Mouse (Mus musculus): Measurements from ENCODE around the gene Fam118b. TPM values are rescaled to one million over a fixed set of nuclear protein-coding genes. Genes with fewer than 3 reads are reported as not detected.

Gene Fam118b
- 153 TPM for polyA plus RNA-seq (2014; fragmentation: Illumina TruSeq; extraction: RNeasy Lipid Tissue Mini Kit (QIAGEN cat#74804); ENCODE audit: low read depth, low replicate concordance)

DNA sequence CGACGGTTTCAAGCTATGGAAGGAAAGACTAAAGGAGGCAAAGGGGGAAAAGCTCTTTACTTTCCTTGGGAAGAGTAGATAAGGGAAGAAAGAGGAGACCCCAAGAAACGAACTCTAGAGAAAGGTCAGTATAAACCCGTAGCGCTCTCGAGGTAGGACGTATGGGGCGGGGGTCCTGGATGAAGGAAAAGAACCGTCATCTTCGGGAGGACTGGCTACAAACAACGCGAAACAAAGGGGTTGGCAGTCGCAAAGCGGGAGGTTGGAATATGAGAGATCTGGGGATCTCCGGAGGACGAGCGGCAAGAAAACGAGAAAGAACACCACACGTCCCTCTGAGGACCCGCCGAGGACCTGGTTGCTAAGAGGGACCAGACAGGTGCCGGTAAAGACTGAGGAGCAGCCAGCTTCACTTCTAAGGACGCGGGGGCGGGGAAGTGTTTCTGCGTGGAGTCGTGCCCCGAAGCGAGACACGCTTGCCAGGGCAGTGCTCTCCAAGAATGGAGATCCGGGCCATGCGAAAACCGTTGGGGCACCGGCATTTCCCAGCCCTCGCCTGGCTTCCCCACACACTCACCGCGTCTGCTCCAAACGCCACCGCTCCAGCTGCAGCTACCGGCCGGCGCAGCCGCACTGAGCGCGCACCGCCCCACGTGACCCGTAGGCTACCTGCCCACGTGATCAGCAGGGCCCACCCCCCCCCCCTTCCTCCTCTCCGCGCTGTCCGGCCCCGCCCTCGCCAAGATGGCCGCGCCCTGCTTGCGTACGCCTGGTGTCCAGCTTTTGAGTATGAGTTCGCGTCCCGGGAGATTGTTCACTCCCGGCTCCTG is at the start of gene Fam118b, which contains the start of gene Rpusd4:
Fam118b (minus strand) TSS at position 660 of the 830 bp plus-strand sequence.
Rpusd4 (plus strand) TSS at position 720 of the 830 bp plus-strand sequence.

DNA sequence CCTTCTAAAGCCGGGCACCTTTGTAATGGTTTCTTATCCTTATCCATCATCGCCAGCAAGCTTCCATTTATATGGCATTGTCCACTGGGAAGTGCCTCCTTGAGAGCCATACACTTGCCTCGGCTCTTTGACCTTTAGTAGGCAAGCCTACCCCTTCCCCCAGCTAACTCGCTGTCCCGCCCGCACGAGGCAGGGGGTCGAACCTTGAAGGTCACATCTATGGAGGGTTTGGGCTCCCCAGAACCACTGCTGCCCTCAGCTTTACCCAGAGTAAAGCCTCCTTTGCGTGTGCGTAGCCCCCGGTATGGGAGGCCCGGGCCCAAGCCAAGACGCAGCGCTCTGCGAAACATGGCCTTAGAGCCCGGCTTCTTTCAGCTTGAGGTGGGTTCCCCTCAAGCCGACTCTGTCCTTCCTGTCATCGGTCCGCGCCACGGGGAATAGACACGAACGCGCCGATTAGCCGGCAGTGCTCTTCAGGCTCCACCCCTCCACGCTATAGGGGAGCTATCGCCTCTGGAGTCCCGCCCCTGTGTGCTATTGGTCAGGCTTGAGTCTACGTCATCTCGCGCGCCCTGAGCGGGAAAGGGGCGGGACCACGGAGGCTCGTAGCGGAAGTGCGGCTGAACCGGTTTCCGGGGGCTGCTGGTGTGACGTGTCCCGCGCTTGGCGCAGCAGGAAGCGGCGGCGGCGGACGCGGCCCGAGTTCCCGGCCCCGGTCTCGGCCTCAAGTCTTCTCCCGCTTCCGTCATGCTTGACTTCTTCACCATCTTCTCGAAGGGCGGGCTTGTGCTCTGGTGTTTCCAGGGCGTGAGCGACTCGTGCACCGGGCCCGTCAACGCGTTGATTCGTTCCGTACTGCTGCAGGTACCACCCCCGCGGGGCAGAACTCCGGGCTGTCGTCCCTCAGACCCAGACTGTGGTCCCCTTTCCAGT is 56.8 kb downstream of the Fam118b start, which contains the start of gene Foxred1:
Foxred1 (minus strand) TSS at position 514 of the 933 bp plus-strand sequence.

DNA sequence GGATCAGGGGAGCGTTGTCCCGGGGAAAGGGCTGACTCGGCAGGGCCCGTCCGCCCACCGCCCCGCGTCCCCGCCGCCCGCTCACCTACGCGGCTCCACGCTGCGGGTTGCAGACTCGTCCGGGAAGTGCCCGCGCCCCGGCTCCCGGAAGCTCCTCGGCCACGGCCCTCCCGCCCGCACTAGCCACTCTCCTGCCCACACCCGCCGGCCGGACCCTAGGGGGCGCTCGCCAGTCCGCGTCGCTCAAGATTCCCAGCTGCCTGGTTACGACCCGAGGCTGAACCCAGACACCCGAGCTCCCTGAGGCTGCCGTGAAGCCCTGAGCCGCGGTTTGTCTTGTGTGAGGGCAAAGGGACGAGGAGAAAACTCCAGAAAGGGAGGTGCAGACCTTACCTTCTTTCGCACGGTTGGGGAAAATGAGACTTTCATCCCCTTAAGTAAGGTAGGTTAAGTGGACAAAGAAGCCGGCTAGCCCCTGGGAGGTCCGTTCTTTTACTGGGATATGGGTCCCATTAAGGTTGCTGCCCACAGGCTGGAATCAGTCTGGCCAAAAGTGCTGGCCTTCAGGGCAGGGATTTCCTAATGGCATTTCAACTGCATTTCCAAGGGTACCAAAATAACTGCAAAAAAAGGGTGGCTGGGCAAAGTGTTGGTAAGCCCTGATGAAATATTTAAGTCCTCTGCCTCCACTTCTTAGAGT is 67.7 kb downstream of the Fam118b start, which contains the start of the genes Srpr and Tirap:
Srpr (plus strand) TSS at position 404 of the 700 bp plus-strand sequence.
Tirap (minus strand) TSS at position 520 of the 700 bp plus-strand sequence.

DNA sequence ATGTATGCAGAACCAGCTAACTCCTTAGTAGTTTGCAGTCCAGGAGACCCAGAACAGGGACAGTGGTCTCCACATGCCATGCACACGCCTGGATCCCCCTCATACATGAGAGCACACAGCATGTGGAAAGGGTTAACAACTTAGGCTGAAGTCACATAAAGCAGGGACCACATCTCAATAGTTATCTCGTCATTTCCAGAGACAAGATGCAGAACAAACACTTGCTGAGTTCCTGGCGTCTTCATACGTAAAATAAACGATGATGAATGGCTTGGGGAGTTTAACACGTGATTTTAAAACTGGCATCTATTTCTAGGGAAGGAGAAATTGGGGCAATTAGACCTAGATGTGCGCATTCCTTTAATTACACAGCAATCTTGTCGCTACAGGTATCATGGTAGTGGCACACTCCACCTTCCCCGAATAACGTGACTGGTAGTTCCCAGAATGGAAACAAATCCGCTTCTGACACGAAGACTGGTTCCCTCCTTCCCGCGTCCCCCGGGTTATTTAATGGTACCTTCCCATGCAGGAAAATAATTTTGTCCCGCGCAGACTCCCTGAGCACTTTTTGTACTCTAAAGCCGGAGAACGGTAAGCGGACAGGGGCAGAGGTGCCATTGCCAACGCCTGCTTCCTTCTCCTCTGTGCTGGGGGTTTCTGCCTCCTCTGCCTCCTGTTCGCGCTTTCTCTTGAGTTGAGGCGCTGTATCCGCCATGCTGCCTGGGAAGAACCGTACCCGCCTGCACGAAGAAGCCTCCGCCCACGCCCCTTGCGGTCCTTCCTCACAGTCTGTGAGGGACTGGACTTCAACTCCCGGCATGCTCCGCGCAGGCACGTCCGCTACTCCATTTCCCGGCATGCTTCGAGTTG is 92.1 kb downstream of the Fam118b start, which contains the start of gene Dcps:
Dcps (minus strand) TSS at position 811 of the 873 bp plus-strand sequence.

Other genes starting within 250 kb of the Fam118b start
- gene St3gal4, start 148.5 kb downstream of the Fam118b start, polyA plus RNA-seq (2014; fragmentation: Illumina TruSeq; extraction: RNeasy Lipid Tissue Mini Kit (QIAGEN cat#74804); ENCODE audit: low read depth, low replicate concordance), result 23.5 TPM
- gene Dcps, start 91.7 kb downstream of the Fam118b start, polyA plus RNA-seq (2014; fragmentation: Illumina TruSeq; extraction: RNeasy Lipid Tissue Mini Kit (QIAGEN cat#74804); ENCODE audit: low read depth, low replicate concordance), result 9.8 TPM
- gene Srpr, start 67.6 kb downstream of the Fam118b start, polyA plus RNA-seq (2014; fragmentation: Illumina TruSeq; extraction: RNeasy Lipid Tissue Mini Kit (QIAGEN cat#74804); ENCODE audit: low read depth, low replicate concordance), result 171 TPM
- gene Tirap, start 67.5 kb downstream of the Fam118b start, polyA plus RNA-seq (2014; fragmentation: Illumina TruSeq; extraction: RNeasy Lipid Tissue Mini Kit (QIAGEN cat#74804); ENCODE audit: low read depth, low replicate concordance), result 1.6 TPM
- 16.4 TPM for gene Foxred1, start 56.8 kb downstream of the Fam118b start, polyA plus RNA-seq (2014; fragmentation: Illumina TruSeq; extraction: RNeasy Lipid Tissue Mini Kit (QIAGEN cat#74804); ENCODE audit: low read depth, low replicate concordance)
- 2.5 TPM for gene Rpusd4, start 60 bp upstream of the Fam118b start, polyA plus RNA-seq (2014; fragmentation: Illumina TruSeq; extraction: RNeasy Lipid Tissue Mini Kit (QIAGEN cat#74804); ENCODE audit: low read depth, low replicate concordance)
- gene Cdon, start 153.3 kb upstream of the Fam118b start, polyA plus RNA-seq (2014; fragmentation: Illumina TruSeq; extraction: RNeasy Lipid Tissue Mini Kit (QIAGEN cat#74804); ENCODE audit: low read depth, low replicate concordance), result 2.9 TPM